Comparison of ENCODE assay signal across 8 mouse cellular contexts in genomic region chr8:45409702-45410101, GRCm38 (mm10). TPM values are rescaled to one million over a fixed set of nuclear protein-coding genes. Genes with fewer than 3 reads are reported as not detected.
DNase-seq lines count a peak whose midpoint lies in the region; ATAC-seq lines count a peak whose summit lies in the region.

No protein-coding gene starts in this region.

- H3K27ac ChIP-seq in heart, embryonic 13.5 days (replicated peaks), result peak overlapping the region; percentile 83
- H3K27ac ChIP-seq in hindbrain, embryonic 12.5 days, result no peak overlapping the region
- H3K27ac ChIP-seq in midbrain, embryonic 11.5 days (ENCODE audit: low read depth, low read length), result no peak overlapping the region

- intact Hi-C loops in heart, postnatal 25 days (cut with DNase I), result no loop called here

- DNase-seq in heart, postnatal 25 days (ENCODE audit: low spot score), result no peak
- peak; percentile 17 for DNase-seq in adipocyte (ENCODE audit: low spot score)
- no peak for DNase-seq in midbrain, embryonic 11.5 days (ENCODE audit: low spot score, missing footprints)
- no peak for DNase-seq in cerebellum, postnatal 36 days
- no peak for DNase-seq in spleen, postnatal 10 days (ENCODE audit: low spot score in 2 of 2)
- DNase-seq in ovary, postnatal 10 days (ENCODE audit: low spot score), result no peak

- H3K4me3 ChIP-seq in heart, embryonic 13.5 days, result peak overlapping the region; percentile 55
- peak overlapping the region; percentile 26 for H3K4me3 ChIP-seq in hindbrain, embryonic 12.5 days
- peak overlapping the region; percentile 16; the same call in 1 of the 2 replicates for H3K4me3 ChIP-seq in midbrain, embryonic 11.5 days (ENCODE audit: low read depth, low read length)

- ATAC-seq in heart, embryonic 13.5 days (ENCODE audit: extremely low read depth, insufficient number of reproducible peaks, low FRiP score, low TSS enrichment), result no peak
- no peak for ATAC-seq in hindbrain, embryonic 12.5 days (ENCODE audit: low FRiP score)
- ATAC-seq in midbrain, embryonic 11.5 days (ENCODE audit: low FRiP score), result peak; percentile 42; the same call in 1 of the 2 replicates

- H3K4me1 ChIP-seq in heart, embryonic 13.5 days, result peaks cover 10% of the 10 kb centered on the region
- 0 out of 2 replicates have a peak, but pooled peaks cover 5% of the 10 kb centered on the region for H3K4me1 ChIP-seq in hindbrain, embryonic 12.5 days
- H3K4me1 ChIP-seq in midbrain, embryonic 11.5 days (ENCODE audit: control insufficient read depth, insufficient read depth, low read length), result no peaks in the 10 kb centered on the region

- H3K9me3 ChIP-seq in heart, embryonic 13.5 days, result no peaks in the 10 kb centered on the region
- no peaks in the 10 kb centered on the region for H3K9me3 ChIP-seq in hindbrain, embryonic 12.5 days (replicated peaks)
- H3K9me3 ChIP-seq in midbrain, embryonic 11.5 days (ENCODE audit: control insufficient read depth, low read length), result no peaks in the 10 kb centered on the region

- H3K27me3 ChIP-seq in heart, embryonic 13.5 days (replicated peaks), result no peaks in the 10 kb centered on the region
- no peaks in the 10 kb centered on the region for H3K27me3 ChIP-seq in hindbrain, embryonic 12.5 days
- no peaks in the 10 kb centered on the region for H3K27me3 ChIP-seq in midbrain, embryonic 11.5 days (ENCODE audit: control insufficient read depth, insufficient read depth, low read length)

- WGBS in heart, embryonic 13.5 days, result 50% methylated on average over 4 of the region's 4 CpGs
- WGBS in hindbrain, embryonic 12.5 days, result 55% methylated on average over 4 of the region's 4 CpGs
- WGBS in midbrain, embryonic 11.5 days, result 53% methylated on average over 4 of the region's 4 CpGs

- no peaks in the 10 kb centered on the region for H3K36me3 ChIP-seq in heart, embryonic 13.5 days
- H3K36me3 ChIP-seq in hindbrain, embryonic 12.5 days, result no peaks in the 10 kb centered on the region
- no peaks in the 10 kb centered on the region for H3K36me3 ChIP-seq in midbrain, embryonic 11.5 days (ENCODE audit: control insufficient read depth, insufficient read depth, low read length)

- H3K9ac ChIP-seq in heart, embryonic 13.5 days, result peak overlapping the region; percentile 73
- no peak overlapping the region for H3K9ac ChIP-seq in hindbrain, embryonic 12.5 days
- no peak overlapping the region; the same call in 1 of the 2 replicates for H3K9ac ChIP-seq in midbrain, embryonic 11.5 days (ENCODE audit: low read length)

- peak overlapping the region; percentile 71 for H3K4me2 ChIP-seq in heart, embryonic 13.5 days
- H3K4me2 ChIP-seq in hindbrain, embryonic 12.5 days (replicated peaks), result peak overlapping the region; percentile 54
- peak overlapping the region; percentile 46; the same call in 1 of the 2 replicates for H3K4me2 ChIP-seq in midbrain, embryonic 11.5 days

RNA-seq across cellular contexts. Expression of gene Tlr3, which starts 1.2 kb away (rescaled TPM):
- polyA plus RNA-seq in heart, embryonic 13.5 days (2015; fragmentation: Nextera tagmentation; extraction: Ambion mirVana), result 1.8 TPM in 2 replicates
- 1 to 10 TPM; 7.0 to 7.3 TPM for total RNA-seq in heart, postnatal 25 days (2021)
- 1.1 and 1.4 TPM in 2 replicates for polyA plus RNA-seq in hindbrain, embryonic 12.5 days (2016; fragmentation: Nextera tagmentation; extraction: Ambion mirVana)
- 1.3 and 1.5 TPM in 2 replicates for polyA plus RNA-seq in midbrain, embryonic 11.5 days (2014; fragmentation: Nextera tagmentation; extraction: Ambion mirVana)

RNA-seq across cellular contexts. Expression of gene Fam149a, which starts 27.6 kb away (rescaled TPM):
- 3.7 and 5.6 TPM in 2 replicates for polyA plus RNA-seq in heart, embryonic 13.5 days (2015; fragmentation: Nextera tagmentation; extraction: Ambion mirVana)
- 1 to 10 TPM; 3.2 to 4.1 TPM for total RNA-seq in heart, postnatal 25 days (2021)
- polyA plus RNA-seq in hindbrain, embryonic 12.5 days (2016; fragmentation: Nextera tagmentation; extraction: Ambion mirVana), result 10.4 and 11.9 TPM in 2 replicates
- 8.1 and 9.8 TPM in 2 replicates for polyA plus RNA-seq in midbrain, embryonic 11.5 days (2014; fragmentation: Nextera tagmentation; extraction: Ambion mirVana)
